Mouse (Mus musculus): ENCODE results near the gene Olfr926.
"Not testable (repeated sequence)": the region's sequence is repeated elsewhere in the genome, so short reads cannot be mapped to it uniquely, and the experiment has no call there.

The Olfr926 gene

GRCm38 (mm10) chr9:38876826-38877225, at the start of gene Olfr926:
Gene Olfr926, plus strand, starts transcription at chr9:38877126.
- DNase-seq (ENCODE audit: low spot score in 2 of 2): no peak

- no peak for DNase-seq (ENCODE audit: low spot score in 2 of 2)
Measured at GRCm38 (mm10) chr9:38833027-38833426, 43.9 kb upstream of the Olfr926 start.

- no peak for DNase-seq (ENCODE audit: low spot score in 2 of 2)
Measured at GRCm38 (mm10) chr9:38844149-38844548, 32.8 kb upstream of the Olfr926 start, which contains the start of gene Olfr924. Gene Olfr924, plus strand, starts transcription at chr9:38844449.

- no peak for DNase-seq (ENCODE audit: low spot score in 2 of 2)
Measured at GRCm38 (mm10) chr9:38854760-38855159, 22.2 kb upstream of the Olfr926 start, which contains the start of gene Olfr26. Gene Olfr26, plus strand, starts transcription at chr9:38855060.

- not testable (repeated sequence) for DNase-seq (ENCODE audit: low spot score in 2 of 2)
Measured at GRCm38 (mm10) chr9:38874880-38875279, 2.0 kb upstream of the Olfr926 start.

Measured in spleen, postnatal 36 days (tissue).